Mouse (Mus musculus): ENCODE results near the gene Tmem81.

The Tmem81 gene

DNA sequence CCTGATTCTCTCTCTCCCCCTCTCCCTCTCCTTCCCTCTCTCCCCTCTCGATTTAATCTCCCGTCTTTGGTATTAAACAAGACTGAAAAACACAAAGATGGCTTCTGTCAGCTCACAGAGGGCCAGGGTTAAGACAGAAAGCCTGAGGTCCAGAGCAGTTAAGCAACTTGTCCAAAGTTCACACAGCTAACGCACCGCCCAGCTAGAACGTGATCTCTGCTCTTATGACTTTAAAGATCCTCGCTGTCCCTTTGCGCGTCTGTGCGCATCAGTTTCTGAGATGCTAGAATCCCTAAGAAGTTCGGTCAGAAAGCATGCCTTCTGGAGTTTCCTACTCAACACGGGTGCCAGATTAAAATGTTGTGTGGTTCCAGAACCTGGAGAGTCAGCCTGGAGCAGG is 13.7 kb downstream of the Tmem81 start:
- ATAC-seq (ENCODE audit: low TSS enrichment) = no peak

DNA sequence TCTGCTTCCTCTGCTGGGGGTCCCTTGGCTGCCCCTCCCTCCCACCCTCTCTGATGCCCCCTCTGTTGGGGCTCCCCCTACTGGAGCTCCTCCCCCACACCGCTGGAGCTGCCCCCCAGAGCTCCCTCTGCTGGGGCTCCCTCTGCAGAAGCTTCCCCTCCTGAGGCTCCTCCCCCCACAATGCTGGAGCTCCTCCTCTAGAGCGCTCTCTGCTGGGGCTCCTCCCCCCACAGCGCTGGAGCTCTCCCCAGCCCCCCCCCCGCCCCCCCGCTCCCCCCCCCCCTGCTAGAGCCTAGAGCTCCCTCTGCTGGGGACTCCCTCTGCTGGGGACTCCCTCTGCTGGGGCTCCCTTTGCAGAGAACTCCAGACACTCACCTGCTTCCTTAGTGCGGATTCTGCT is 14.7 kb downstream of the Tmem81 start:
- peak; percentile 58; the same call in 1 of the 2 replicates for ATAC-seq (ENCODE audit: low TSS enrichment)

DNA sequence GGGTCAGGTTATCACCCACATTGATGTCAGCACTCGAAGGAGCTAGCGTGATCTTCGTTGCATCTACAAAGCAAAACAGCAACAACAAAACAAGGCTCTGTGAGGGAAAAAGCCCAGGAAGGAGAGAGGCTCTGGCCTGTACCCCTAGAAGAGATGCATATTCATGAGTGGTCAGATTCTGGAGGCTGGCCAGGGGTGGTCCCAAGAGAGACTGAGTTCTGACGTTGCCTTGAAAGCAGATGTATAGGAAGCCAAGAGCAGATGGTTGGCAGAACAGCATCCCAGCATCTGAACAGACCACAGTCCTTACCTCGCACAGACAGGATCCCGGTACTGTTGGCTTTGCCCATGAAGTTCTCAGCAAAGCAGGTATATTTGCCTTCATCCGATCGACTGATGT is 17.0 kb downstream of the Tmem81 start:
- no peak for ATAC-seq (ENCODE audit: low TSS enrichment)

DNA sequence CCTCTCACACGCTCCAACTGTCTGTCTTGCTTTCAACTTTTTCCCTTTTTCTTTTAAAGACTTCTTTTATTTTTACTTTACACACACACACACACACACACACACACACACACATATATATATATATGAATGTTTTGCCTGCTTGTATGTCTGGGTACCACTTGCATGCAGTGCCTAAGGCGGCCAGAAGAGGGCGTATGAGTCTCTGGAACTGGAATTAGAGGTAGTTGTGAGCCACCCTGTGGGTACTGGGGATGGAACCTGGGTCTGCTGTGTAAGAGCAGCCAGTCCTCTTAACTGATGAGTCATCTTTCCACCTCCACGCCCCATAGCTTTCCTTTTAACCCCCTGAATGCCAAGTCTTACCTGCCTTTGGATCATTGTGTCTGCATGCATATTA is 17.9 kb downstream of the Tmem81 start:
- ATAC-seq (ENCODE audit: low TSS enrichment) = no peak

DNA sequence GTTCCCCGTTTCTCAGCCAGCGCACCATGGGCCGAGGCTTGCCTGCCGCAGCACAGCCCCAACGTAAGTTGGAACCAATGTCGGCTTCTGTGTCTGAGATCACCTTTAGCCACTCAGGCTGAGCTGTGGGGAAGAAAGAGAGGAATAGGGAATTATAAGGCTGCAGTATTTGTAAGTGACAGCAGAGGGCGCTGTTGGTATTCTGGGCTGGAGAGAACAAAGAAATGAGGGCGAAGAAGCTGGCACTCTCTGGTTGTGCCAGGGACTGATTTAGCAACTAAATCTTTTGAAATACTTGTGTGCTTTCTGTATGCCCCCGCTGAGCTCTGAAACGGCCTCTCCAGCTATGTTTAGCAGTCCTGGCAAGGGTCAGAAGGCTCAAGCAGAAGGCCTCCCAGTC is 19.8 kb downstream of the Tmem81 start:
- peak; percentile 77 for ATAC-seq (ENCODE audit: low TSS enrichment)

DNA sequence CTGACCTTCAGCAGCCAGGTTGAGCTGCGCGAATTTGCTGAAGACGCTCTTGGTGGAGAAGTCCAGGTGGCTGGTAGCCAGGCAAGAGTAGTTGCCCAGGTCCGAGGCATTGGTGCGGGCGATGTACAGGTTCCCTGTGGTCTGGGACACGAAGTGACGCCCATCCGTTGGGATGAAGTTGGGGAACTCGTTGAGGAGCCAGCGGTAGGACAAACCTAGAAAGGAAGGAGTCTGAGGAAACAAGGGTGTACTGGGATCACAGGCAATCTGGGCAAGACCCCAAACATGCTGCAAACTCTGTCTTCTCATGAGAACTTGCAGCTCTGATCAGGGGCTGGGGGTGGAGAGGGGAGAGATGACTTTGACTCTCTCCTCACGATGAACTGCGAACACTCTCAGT is 22.0 kb downstream of the Tmem81 start:
- no peak for ATAC-seq (ENCODE audit: low TSS enrichment)

DNA sequence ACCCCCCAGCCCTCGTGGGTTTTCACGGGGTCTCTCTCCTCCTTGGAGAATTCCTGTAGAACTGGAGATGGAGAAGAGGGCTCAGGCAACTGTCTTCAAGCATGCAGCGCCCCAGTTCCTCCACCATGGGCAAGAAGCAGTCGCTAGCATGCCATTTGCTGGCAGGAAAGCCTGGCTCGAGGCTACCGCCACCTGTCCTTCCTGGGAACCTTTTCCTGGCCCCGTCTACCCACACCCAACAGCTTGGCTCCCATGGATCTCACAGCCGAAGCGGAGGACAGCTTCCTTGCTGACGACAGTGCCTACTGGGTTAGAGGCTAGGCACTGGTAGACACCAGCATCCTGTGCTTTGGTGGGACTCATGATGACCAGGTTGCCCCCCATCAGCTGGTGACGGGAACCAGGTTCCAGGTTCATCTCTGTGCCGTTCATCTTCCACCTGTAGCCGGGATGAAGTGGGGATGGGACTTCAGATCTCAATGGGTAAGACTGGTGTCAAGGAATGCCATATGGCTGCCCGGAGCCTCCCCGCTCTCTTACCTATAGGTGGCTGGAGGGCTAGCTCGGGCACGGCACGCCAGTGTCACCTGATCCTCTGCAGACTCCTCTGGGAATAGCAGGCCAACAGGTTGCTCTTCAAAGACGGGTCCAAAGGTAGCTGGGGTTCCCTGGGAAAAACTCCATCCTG is 22.8 kb downstream of the Tmem81 start:
- ATAC-seq (ENCODE audit: low TSS enrichment) = no peak

DNA sequence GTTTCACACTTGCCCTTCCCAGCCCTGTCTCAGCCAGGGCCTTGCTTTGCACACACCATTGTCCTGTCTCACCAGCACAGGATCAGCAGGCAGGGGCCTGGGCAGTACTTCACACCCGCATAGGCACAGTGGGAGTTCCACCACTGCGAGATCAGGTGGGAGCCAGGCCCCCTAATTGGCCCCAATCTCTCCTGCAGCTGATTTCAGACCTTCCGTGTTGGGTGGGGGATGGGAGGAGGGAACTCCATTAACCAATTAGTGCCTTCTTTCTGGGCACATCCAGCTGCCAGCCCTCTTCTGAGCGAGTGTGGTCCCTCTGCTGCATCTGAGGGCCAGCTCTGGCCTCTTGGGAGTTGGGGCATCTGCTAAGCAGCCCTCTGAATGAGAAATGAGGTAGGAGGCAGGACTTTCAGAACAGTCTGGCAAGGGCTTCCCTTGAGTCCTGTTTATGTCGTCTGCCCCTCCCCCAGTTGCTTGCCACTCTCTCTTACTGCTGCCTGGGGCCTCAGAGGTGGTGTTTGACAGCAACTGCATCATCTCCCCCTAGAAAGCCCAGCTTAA is 24.7 kb downstream of the Tmem81 start:
- no peak for ATAC-seq (ENCODE audit: low TSS enrichment)

DNA sequence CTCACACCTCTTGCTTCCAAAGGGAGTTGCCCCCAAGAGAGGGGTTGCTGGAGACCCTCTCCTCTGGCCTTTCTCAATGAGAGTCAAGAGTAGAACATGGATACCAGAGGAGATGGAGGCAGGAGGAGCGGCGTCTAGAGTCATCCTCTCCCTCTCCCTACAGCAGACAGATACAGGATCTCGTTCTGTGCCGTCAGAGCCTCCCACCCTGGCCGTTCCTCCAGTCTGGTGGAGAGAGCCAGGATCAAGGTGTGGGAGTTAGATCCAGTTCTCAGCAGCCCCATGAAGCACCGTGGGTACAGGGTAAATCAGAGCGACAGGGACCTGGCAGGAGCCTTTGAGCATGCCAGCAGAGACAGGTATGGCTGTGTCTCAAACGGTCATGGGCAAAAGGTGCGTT is 26.5 kb downstream of the Tmem81 start:
- peak; percentile 77 for ATAC-seq (ENCODE audit: low TSS enrichment)

DNA sequence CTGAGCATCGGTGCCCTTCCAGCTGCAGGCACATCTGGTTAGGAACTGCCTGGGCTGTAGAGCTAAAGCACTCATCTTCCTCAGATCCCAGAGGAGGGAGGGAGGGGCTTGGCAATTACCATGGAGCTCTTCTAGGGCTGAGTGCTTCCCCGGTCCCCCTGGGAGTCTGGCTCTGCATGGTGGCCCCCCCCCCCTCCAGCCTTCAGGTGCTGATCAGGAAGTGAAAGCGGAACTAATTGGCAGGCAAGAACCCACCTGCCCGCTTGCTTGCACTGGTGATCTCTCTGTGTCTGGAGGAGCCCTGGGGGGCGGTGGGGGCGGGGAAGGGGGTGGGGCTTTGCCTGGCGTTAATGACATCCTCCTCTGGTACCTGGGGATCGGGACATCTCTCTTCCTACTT is 27.8 kb downstream of the Tmem81 start:
- ATAC-seq (ENCODE audit: low TSS enrichment) = no peak

DNA sequence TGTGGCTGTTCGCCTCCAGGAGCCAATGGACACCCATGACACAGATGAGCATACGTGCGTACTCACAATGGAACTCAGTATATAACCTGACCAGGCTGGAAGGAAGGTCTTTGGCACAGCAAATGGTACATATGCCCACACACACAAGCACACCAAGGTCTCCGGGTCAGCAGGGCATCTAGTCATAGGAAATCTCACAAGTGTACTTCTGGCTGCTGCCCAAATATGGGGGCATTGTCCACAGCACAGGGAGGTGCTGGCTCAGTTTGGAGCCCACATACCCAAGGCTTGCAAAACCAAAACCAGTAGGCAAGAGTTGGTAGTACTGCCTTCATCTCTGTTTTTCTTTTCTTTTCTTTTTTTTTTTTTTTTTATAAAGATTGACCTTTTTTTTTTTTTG is 29.5 kb downstream of the Tmem81 start:
- ATAC-seq (ENCODE audit: low TSS enrichment) = no peak

DNA sequence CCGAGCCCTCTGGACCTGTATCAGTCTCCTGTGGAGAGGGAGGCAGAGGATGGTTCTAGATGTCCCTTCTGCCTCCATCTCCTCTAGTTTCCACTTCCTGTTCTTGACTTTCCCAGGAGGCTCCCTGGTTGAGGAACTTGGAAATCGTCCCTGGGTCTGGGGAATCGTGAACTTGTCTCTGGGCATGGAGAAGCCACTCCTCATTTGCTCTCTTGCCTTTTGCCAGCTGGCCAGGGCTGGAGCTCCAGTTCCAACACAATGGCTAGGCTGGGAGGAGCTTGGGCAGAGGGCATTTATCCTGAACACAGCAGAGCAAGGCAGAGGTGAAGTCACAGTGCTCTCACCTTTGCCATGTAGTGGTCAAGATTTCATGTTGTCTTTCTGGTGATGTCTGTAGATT is 30.4 kb downstream of the Tmem81 start:
- ATAC-seq (ENCODE audit: low TSS enrichment) = no peak

DNA sequence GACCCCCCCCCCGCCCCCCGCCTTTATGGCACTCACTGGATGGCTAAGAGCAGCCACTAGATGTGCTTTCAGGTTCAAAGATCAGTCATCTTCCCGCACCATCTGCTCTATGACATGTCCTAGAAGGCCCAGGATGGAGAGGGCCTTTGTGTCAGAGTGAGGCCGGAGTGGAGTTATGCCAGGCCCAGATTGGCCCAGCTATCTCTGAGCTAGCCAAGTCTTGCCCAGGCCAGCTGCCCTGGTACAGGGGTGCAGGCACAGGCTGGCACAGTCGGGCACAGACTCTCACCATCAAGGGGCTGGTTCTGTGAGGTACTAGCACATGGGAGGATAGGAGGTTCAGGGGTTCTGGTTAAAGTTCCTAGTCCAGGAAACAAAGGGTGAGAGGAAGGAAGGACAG is 31.7 kb downstream of the Tmem81 start:
- 0 out of 2 replicates have a peak, but pooled peaks have one; percentile 21 for ATAC-seq (ENCODE audit: low TSS enrichment)

DNA sequence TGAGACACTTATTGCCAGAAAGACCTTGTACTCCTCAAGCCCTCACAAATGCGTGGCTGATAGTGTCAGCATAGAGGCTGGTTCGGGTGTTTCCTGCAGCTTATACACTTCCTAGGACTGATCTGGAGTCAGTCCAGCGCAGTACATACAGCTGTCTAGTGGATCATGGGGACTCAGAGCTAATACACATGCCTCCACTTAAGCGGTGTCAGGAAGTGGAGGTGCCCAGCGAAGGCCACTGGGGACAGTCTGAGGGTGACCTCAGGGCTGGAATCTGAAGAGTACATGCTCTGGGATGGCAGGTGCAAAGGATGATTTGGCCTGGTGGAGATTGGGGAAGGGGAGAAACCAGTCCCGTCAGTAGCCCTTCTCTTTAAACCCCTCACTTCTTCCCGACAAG is 34.7 kb downstream of the Tmem81 start:
- ATAC-seq (ENCODE audit: low TSS enrichment) = no peak

DNA sequence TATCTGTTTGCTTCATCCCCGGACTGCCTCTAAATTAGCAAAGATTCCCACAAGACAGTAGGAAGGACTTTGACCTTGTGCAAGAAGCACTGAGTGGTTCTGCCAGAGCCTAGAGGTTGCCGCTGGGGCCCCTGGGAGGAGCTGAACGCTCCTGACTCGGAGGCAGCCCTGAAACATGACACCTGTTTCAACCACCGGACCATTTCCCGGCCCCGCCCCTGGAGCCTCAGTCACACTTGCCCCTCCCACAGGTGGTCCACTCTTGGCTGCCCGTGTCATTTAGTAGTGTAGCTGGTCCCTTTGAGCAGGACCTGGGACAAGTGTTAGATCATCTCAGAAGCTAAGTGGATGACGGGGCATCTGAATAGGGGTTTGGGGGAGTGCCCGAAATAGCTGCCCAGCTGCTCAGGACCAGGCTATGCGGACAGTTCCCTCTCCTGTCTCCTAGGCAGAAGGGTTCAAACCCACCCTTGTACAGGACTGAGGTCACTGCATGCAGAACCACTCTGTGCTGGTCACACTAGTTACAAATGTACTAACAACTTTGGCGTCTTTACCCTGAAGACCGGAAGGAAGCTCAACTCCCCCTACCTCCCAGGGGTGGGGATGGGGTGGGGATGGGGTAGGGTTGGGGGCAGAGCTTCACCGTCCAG is 35.3 kb downstream of the Tmem81 start:
- no peak for ATAC-seq (ENCODE audit: low TSS enrichment)

DNA sequence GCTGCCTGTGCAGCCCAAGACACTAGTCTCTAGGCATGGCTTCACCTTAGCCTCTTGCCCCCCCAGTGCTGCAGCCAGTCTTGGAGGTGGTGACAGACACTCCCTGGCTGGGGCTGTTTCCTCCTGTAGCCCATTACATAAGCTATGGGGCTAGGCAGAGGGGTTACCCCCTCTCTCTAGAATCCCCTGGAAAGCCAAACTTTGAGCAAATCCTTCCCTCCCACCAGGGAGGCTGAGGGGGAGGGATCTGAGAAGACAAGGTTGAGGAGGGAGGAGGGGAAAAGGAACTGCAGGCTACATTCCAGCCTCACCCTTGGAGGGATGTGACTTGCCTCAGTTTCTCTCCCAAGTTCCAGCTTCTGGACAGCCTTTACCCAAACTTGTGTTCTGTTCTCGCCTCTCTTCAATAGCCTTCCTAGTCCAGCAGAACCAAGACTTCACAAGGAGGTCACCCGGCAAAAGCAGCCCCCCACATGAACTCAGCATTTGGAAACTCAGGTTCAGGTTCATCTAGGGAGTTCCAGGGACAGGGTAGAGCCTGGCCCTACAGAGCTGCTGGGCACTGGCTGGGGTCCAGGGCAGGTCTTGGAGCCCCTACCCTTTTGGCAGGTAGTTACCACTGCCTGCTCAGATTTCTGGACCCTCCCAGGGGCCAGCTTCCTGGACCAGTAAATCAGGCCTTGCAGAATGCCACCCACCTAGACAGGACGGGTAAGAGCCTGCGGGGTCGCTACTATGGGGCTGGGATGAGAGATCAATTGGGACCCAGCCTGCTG is 36.0 kb downstream of the Tmem81 start:
- ATAC-seq (ENCODE audit: low TSS enrichment) = peak; percentile 10; the same call in 1 of the 2 replicates

DNA sequence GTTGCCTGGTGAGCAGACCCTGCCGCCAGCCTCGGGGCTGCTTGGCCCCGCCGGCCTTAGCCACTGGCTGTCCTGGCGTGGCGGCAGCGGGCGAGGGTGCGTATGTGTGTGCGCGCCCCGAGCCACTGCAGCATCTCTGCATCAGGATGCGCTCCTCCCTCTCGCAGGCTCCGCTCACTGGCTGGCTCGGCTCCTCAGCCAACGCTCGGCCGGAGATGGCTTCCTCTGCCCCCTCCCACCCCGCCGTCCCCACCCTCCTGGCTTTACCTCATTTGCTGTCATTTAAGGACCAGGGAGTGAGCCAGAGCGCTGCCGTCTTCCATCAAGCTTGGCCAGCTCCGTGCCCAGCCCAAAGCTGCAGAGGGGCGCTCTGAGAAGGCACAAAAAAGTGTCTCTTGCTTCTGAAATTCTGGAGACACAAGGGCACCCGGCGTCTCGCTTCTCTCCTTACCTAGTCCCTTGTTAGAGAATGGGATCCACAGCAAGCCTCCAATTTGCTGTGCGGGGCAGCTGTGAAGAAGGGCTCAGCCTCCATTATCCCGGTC is 36.8 kb downstream of the Tmem81 start, which contains the start of gene Cntn2:
Cntn2 (minus strand) TSS at position 495 of the 545 bp plus-strand sequence.
- ATAC-seq (ENCODE audit: low TSS enrichment) = peak; percentile 93

DNA sequence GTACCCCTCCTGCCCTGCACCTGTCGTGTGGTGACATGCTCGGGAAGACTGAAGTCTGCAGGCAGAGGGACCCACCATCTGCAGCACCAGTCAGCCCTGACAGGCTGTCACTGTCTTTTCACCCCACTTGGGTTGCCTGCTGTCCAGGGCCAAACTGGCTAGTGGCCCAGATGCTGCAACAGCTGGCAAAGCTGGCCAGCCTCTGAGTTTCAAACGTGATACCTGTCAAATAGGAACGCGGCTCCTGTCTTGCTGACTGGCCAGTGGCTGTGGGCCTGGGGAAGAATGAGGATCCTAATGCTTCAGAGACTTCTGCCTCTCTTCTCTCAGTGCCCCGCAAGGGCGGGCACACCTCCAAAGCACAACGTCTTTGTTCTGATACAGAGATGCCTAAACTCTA is 37.8 kb downstream of the Tmem81 start:
- no peak for ATAC-seq (ENCODE audit: low TSS enrichment)

DNA sequence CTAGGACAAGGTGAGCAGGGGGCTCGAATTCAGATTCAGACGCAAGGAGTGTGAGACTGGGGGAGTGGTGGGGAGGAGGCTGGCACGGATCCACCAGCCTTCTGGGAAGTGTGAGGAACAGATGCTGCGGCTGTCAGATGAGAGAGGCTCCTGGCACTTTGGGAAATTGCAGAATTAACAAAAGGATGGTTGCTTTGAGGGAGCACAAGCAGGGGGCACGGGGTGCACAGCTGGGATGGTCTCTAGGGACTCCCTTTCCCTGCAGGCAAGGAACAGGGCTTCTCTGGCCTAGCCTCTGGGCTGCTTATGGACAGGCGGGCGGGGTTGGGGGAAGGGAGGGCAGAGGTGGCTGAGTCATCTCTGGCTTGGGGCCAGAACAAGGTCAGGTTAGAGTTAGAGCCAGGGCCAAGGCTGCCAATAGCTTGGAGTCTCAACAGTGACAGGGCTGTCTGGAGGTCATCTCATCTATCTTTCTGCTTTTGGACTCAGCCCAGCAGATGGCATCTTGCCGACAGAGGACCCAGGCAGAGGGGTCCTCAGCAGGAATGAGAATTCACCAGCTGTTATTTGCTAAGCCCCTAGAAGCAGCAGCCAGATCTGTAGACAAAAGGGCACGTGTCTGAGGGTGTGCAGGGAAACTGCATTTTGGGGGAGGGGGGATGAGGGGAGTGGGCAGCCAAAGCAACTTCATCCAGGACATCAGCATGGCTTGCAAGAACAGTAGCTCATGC is 52.0 kb downstream of the Tmem81 start:
- peak; percentile 38; the same call in 1 of the 2 replicates for ATAC-seq (ENCODE audit: low TSS enrichment)
